Mouse (Mus musculus) liver, adult 2 months (tissue): ENCODE measurements at regions not wholly inside any gene's neighbourhood (a gene's known extent, or its start where the extent isn't known, plus 50 kb on each side); places are given as distances from the start of the nearest gene placed in this dataset.

ENCODE experiments used
- CTCF ChIP-seq: fragments of 200-500 bp; IDR thresholded peaks from 2 replicates; pipeline ENCODE4 v1.5.1; 2011; ENCODE audit warnings: low read depth, low read length, control low read depth
- POLR2A ChIP-seq: fragments of 200-500 bp; IDR thresholded peaks from 2 replicates; pipeline ENCODE4 v1.6.1; 2011; ENCODE audit warnings: low read length, control low read depth; ENCODE audit not compliant: insufficient read depth; ENCODE audit errors: extremely low read depth

DNA sequence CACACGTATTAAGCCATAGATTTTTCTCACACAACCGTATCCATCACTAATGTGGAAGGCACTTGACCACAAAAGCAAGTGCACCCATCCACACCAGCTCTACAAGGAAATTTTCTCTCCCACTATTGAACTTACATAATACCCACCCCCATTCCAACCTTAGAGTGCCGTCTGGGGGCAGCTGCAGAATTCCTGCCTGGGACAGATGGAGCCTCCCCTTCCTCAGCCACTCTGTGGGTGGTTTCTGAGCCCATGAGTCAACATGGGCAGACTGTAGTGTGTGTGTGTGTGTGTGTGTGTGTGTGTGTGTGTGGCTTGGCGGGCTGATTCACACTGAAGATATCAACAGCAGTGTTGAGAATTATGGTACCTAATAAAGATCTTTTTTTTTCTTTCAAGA, 489.5 kb downstream of the Prss52 start:
- no peak for TF ChIP-seq CTCF
- TF ChIP-seq POLR2A = no peak
